Mouse (Mus musculus) left cerebral cortex, postnatal 25 days (tissue): ENCODE measurements at regions not wholly inside any gene's neighbourhood (a gene's known extent, or its start where the extent isn't known, plus 50 kb on each side); places are given as distances from the start of the nearest gene placed in this dataset.

ENCODE experiments used
- DNase-seq, 2 experiments: peaks; one replicate each; pipeline ENCODE4 v3.0.0; 2022; ENCODE audit warnings: low spot score in 2 of 2, mixed read lengths in 1 of 2
- intact Hi-C: fragments of 180-260 bp; cut with DNase I; formaldehyde crosslinking; loops from one replicate; pipeline ENCODE4 v1.15.1; 2025

- no peak for DNase-seq
Measured at GRCm38 (mm10) chr3:148381057-148381456, 609.3 kb downstream of the Adgrl2 start.

GRCm38 (mm10) chr3:148363331-148363730 lies 627.0 kb downstream of the Adgrl2 start:
- intact Hi-C loops = no loop called here
- DNase-seq = no peak

More at GRCm38 (mm10) chr3:148381057-148381456, 609.3 kb downstream of the Adgrl2 start:
- intact Hi-C loops = no loop called here

GRCm38 (mm10) chr3:148362453-148362864 lies 627.9 kb downstream of the Adgrl2 start:
- intact Hi-C loops = no loop called here
- no peak for DNase-seq

- peak in 1 of 2 experiments; percentile 28 for DNase-seq
- intact Hi-C loops = no loop called here
Measured at GRCm38 (mm10) chr3:148343633-148344361, 646.6 kb downstream of the Adgrl2 start.

- DNase-seq = no peak
- intact Hi-C loops = no loop called here
Measured at GRCm38 (mm10) chr3:148343256-148343632, 647.1 kb downstream of the Adgrl2 start.

GRCm38 (mm10) chr3:148339258-148339657 lies 651.1 kb downstream of the Adgrl2 start:
- no peak for DNase-seq
- intact Hi-C loops = no loop called here

GRCm38 (mm10) chr3:148336640-148337039 lies 653.7 kb downstream of the Adgrl2 start:
- DNase-seq = no peak
- intact Hi-C loops = no loop called here

- no peak for DNase-seq
- intact Hi-C loops = no loop called here
Measured at GRCm38 (mm10) chr3:148336091-148336511, 654.3 kb downstream of the Adgrl2 start.

- intact Hi-C loops = no loop called here
- DNase-seq = no peak
Measured at GRCm38 (mm10) chr3:148335654-148336053, 654.7 kb downstream of the Adgrl2 start.

- no peak for DNase-seq
- intact Hi-C loops = no loop called here
Measured at GRCm38 (mm10) chr3:148324911-148325621, 665.3 kb downstream of the Adgrl2 start.

- DNase-seq = no peak
Measured at GRCm38 (mm10) chr3:148321894-148322293, 668.5 kb downstream of the Adgrl2 start.

GRCm38 (mm10) chr3:148316198-148316597 lies 674.2 kb downstream of the Adgrl2 start:
- DNase-seq = no peak
- intact Hi-C loops = no loop called here

More at GRCm38 (mm10) chr3:148321894-148322293, 668.5 kb downstream of the Adgrl2 start:
- intact Hi-C loops = no loop called here

GRCm38 (mm10) chr3:148315286-148315685 lies 675.1 kb downstream of the Adgrl2 start:
- DNase-seq = peak in 1 of 2 experiments; percentile 2
- intact Hi-C loops = no loop called here

- DNase-seq = no peak
- intact Hi-C loops = no loop called here
Measured at GRCm38 (mm10) chr3:148295515-148295914, 694.8 kb downstream of the Adgrl2 start.

GRCm38 (mm10) chr3:148278978-148279377 lies 711.4 kb downstream of the Adgrl2 start:
- intact Hi-C loops = no loop called here
- no peak for DNase-seq

- DNase-seq = no peak
- intact Hi-C loops = no loop called here
Measured at GRCm38 (mm10) chr3:148272159-148272848, 718.1 kb downstream of the Adgrl2 start.

- intact Hi-C loops = no loop called here
- no peak for DNase-seq
Measured at GRCm38 (mm10) chr3:148268812-148269211, 721.5 kb downstream of the Adgrl2 start.

GRCm38 (mm10) chr3:148259211-148259610 lies 731.1 kb downstream of the Adgrl2 start:
- intact Hi-C loops = no loop called here
- DNase-seq = no peak

GRCm38 (mm10) chr3:148248617-148249016 lies 741.7 kb downstream of the Adgrl2 start:
- intact Hi-C loops = no loop called here
- DNase-seq = peak in 1 of 2 experiments; percentile 1

- no peak for DNase-seq
- intact Hi-C loops = no loop called here
Measured at GRCm38 (mm10) chr3:148246786-148247185, 743.6 kb downstream of the Adgrl2 start.
